Mouse (Mus musculus) heart, embryonic 16.5 days (tissue): ENCODE data around the gene Rab24. TPM values are rescaled to one million over a fixed set of nuclear protein-coding genes. Genes with fewer than 3 reads are reported as not detected.

ENCODE experiments used
- ATAC-seq: fragments of 200-750 bp; cut with Nextera tagmentation; replicated peaks from 2 replicates; pipeline ENCODE4 v1.8.0; 2017; ENCODE audit warnings: moderate number of reproducible peaks; ENCODE audit not compliant: insufficient read depth, low FRiP score; ENCODE audit errors: extremely low read depth
- H3K27ac ChIP-seq: fragments of 300-500 bp; sonication (generic); 2 replicates; pipeline ENCODE4 v1.5.1; 2014; ENCODE audit warnings: mild to moderate bottlenecking, low read length, control low read depth, moderate library complexity
- H3K27me3 ChIP-seq: fragments of 300-500 bp; sonication (generic); 2 replicates; pipeline ENCODE4 v1.6.1; 2014; ENCODE audit warnings: low read length, mixed read lengths; ENCODE audit not compliant: control insufficient read depth, insufficient read depth
- H3K36me3 ChIP-seq: fragments of 300-500 bp; sonication (generic); 2 replicates; pipeline ENCODE4 v1.6.1; 2014; ENCODE audit not compliant: control insufficient read depth, insufficient read depth
- H3K4me1 ChIP-seq: fragments of 300-500 bp; sonication (generic); 2 replicates; pipeline ENCODE4 v1.6.1; 2014; ENCODE audit warnings: low read length, mixed read lengths; ENCODE audit not compliant: control insufficient read depth, insufficient read depth
- H3K4me2 ChIP-seq: fragments of 300-500 bp; sonication (generic); 2 replicates; pipeline ENCODE4 v1.6.1; 2014; ENCODE audit warnings: low read depth, mild to moderate bottlenecking, control low read depth, low read length
- H3K4me3 ChIP-seq: fragments of 300-500 bp; sonication (generic); 2 replicates; pipeline ENCODE4 v1.5.1; 2014; ENCODE audit warnings: mild to moderate bottlenecking, control low read depth, low read length
- H3K9ac ChIP-seq: fragments of 300-500 bp; sonication (generic); 2 replicates; pipeline ENCODE4 v1.6.1; 2014; ENCODE audit warnings: low read length, control low read depth
- H3K9me3 ChIP-seq: fragments of 300-500 bp; sonication (generic); replicated peaks from 2 replicates; pipeline ENCODE4 v1.6.1; 2016; ENCODE audit warnings: low read length; ENCODE audit not compliant: control insufficient read depth
- WGBS: fragments of 180-500 bp; shearing (Covaris S2); extraction: QIAGEN DNeasy Blood & Tissue Kit; methylation state at CpG from one replicate; pipeline ENCODE4 v1.1.7; 2014; 5-methylcytosine and 5-hydroxymethylcytosine counted together
- polyA plus RNA-seq: library from polyadenylated mRNA; unstranded; fragments of >200 nt; fragmentation: Nextera tagmentation; extraction: Ambion mirVana; gene quantifications from 2 replicates; pipeline ENCODE4 v1.2.1, GENCODE M21; 2015

Rab24 gene
- polyA plus RNA-seq, 1 experiment from 2014 or later = 67.4 TPM

DNA sequence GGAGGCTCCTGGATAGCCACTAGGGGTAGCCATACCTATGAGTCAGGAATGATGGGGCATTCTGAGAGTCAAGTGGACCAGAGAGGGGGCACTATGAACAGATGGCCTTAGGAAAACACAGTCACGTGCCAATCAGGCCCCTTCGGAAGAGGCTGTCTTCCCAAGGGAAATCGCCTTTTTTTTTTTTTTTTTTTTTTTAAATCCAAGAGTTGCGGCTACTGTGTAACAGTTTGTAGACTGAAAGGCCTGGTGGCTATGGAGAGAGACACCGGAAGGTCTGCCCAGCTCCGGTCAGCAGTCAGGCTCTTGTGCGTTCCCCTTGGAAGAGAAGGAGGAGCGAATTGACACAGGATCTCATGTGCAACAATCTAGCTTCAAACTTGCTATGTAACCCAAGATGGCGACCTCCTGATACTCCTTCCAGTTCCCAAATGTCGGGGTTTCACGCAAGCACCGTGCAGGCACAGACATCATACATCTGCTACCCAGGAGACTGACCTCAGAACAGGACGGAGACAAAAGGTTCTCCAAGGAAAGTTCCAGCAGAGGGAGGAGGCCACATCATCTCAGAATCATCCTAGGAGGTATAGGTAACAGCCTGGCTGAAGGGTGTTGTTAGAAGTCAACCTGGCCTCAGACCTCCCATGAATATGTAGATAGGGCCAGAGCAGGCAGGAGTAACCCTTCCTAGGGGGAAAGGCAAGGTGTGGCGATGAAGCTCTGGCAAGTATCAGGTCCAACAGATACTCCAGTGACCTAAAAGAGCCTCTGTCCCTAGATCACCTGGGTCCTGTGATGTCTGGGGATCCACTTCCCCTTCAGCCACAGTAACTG, 9.0 kb upstream of the Rab24 start:
- Histone ChIP-seq H3K9ac (peak overlapping the region; percentile 77; the same call in 1 of the 2 replicates), H3K4me1 (peaks cover 25% of the 10 kb centered on the region), H3K4me3 (peak overlapping the region; percentile 78), H3K27me3 (no peaks in the 10 kb centered on the region), H3K9me3 (no peaks in the 10 kb centered on the region), H3K36me3 (peaks cover 6% of the 10 kb centered on the region), H3K4me2 (peak overlapping the region; percentile 66), H3K27ac (peak overlapping the region; percentile 82)
- WGBS = 44% methylated on average over 14 of the region's 14 CpGs
- ATAC-seq = no peak

DNA sequence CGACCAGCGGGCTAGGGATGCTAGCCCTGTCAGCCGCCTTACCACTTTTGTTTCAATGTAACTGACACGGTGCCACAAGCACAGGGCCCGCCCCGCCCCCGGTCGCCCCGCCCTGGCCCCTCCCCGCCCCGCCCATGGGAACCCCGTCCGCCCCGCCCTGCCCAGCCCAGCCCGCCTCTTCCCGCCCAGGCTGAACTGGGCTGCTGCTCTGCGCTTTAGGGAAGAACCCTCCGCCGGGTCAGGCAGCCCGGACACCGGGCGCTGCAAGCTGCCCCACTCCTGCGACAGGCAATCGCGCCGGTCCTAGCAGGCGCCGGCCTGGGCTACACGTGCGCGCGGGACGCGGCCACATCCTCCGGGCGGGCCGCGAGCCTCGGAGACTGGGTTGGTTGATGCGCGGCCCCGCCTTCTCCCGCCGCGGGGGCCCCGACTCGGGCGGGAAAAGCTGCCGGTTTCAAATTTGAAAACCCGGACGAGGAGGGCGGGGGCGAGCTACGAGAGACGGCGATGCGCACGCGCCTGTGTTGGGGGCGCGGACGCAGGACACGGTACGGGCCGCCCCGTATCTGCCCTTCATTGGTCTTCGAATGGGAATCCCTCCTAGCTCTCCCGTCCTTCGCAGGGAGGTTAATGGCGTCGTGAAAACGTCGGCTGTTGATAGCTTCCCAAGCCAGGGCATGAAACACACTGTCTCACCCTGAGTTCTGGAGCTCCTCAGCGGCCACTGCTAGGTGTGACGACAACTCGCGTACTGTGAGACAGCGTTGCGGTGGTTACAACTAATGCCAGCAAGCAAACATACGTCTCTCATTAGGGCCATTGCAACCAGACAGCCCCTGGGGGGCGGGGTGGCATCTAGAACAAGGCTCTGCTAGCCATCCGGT, 8.2 kb upstream of the Rab24 start, which contains the start of gene Mxd3:
Gene Mxd3 (minus strand): TSS at position 141 of the 884 bp plus-strand sequence.
- WGBS = under 1% methylated on average over 81 of the region's 82 CpGs
- Histone ChIP-seq H3K4me3 (peak within 1 kb of the TSS; percentile 78), H3K27me3 (no peaks in the 10 kb centered on the region), H3K36me3 (peaks cover 13% of the 10 kb centered on the region), H3K4me1 (peaks cover 31% of the 10 kb centered on the region), H3K9ac (peak within 1 kb of the TSS; percentile 77), H3K9me3 (no peaks in the 10 kb centered on the region), H3K4me2 (peak within 1 kb of the TSS; percentile 66), H3K27ac (peak within 1 kb of the TSS; percentile 82)
- peak; percentile 89 for ATAC-seq

DNA sequence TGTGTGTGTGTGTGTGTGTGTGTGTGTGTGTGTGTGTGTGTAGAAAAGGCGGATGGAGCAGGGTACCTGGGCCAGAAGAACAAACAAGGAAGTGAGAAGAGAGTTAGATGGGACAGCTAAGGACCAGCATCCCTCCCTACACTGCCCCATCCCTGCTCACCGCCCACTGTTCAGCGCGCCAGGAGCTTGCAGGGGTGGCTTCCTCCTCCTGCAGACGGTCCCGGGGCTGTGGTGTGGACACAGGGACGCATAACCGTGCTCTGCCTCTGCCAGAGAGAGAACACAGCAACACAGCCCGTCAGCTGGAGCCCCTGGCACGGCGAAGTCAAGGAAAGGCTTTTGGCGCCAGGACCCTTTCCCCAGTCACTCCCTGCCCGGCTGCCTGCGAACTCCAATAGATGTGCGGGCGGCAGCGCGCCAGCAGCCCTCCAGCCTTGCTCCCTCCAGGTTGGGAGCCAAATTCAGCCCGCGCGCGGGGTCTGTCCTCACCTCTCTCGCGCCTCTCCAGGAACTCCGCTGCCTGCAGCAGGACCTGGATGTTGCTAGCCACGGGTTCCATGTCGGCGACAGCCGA, 7.5 kb upstream of the Rab24 start:
- H3K36me3 ChIP-seq = peaks cover 18% of the 10 kb centered on the region
- peak overlapping the region; percentile 66 for H3K4me2 ChIP-seq
- no peaks in the 10 kb centered on the region for H3K27me3 ChIP-seq
- WGBS = under 1% methylated on average over 29 of the region's 29 CpGs
- ATAC-seq = peak; percentile 18
- no peaks in the 10 kb centered on the region for H3K9me3 ChIP-seq
- H3K27ac ChIP-seq = peak overlapping the region; percentile 67
- peak overlapping the region; percentile 78 for H3K4me3 ChIP-seq
- peak overlapping the region; percentile 74 for H3K9ac ChIP-seq
- peaks cover 31% of the 10 kb centered on the region for H3K4me1 ChIP-seq

DNA sequence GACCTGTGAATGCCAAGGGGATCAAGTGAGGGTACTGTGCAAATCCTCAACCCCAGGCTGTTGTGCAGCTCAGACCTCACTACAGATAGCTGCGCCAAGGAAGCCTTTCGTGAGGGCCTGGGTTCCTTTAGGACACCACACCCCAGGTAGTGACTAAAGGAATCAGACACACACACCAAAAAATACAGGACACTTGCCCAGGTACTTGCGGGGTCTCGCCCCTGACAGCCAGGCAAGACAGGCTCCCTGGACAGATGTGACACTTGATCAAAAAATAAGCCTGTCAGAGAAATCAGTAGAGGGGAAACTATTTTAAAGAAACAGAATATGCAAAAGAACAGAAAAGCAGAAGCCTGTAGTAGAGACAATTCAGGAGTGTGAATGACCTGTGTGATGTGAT, 6.9 kb upstream of the Rab24 start:
- peak overlapping the region; percentile 66 for H3K4me2 ChIP-seq
- no peak overlapping the region for H3K27ac ChIP-seq
- WGBS = 79% methylated on average over 4 of the region's 4 CpGs
- no peaks in the 10 kb centered on the region for H3K27me3 ChIP-seq
- H3K4me1 ChIP-seq = peaks cover 33% of the 10 kb centered on the region
- no peaks in the 10 kb centered on the region for H3K9me3 ChIP-seq
- ATAC-seq = no peak
- H3K4me3 ChIP-seq = peak overlapping the region; percentile 78
- H3K36me3 ChIP-seq = peaks cover 24% of the 10 kb centered on the region
- H3K9ac ChIP-seq = peak overlapping the region; percentile 74

DNA sequence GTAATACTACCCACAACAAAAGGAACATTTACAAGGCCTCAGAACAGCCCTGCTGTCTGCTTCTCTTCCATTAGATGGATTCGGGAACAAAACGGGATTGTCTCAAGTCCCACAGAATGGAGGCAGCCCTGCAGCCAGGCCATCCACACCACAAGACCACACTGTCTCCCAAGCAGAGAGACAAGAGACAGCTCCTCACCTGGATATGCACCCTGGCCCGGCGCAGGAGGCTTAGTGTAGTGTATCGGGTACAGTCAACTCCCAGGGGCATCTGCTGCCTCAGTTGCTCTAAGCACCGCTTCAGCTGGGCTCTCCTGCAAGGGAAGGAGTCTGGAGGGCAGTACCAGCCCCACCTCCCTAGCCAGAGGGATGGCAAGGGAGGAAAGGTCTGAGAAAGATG, 6.4 kb upstream of the Rab24 start:
- ATAC-seq = no peak
- Histone ChIP-seq H3K9me3 (no peaks in the 10 kb centered on the region), H3K27ac (no peak overlapping the region), H3K4me1 (peaks cover 38% of the 10 kb centered on the region), H3K4me3 (peak overlapping the region; percentile 78), H3K27me3 (no peaks in the 10 kb centered on the region), H3K36me3 (peaks cover 26% of the 10 kb centered on the region), H3K4me2 (peak overlapping the region; percentile 66), H3K9ac (peak overlapping the region; percentile 74)
- WGBS = 78% methylated on average over 6 of the region's 6 CpGs

DNA sequence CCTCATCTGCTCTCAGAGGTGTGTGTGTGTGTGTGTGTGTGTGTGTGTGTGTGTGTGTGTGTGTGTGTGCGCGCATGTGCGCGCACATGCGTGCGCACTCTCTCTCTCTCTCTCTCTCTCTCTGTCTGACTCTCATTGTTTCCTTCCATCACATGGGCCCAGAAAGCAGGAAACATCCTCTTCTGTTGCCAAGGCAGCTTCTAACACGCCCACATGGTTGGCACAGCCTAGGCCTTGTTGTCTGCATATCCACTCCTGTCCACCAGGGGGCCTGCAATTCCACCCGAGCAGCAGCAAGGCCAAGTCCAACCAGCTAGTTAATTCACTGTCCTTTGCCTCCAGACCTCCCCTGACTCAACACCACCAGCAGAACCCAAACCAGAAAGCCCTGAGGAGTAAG, 5.9 kb upstream of the Rab24 start:
- no peak overlapping the region for H3K9ac ChIP-seq
- peaks cover 26% of the 10 kb centered on the region for H3K36me3 ChIP-seq
- H3K27me3 ChIP-seq = no peaks in the 10 kb centered on the region
- no peak overlapping the region for H3K27ac ChIP-seq
- H3K4me1 ChIP-seq = peaks cover 43% of the 10 kb centered on the region
- peak overlapping the region; percentile 66 for H3K4me2 ChIP-seq
- no peaks in the 10 kb centered on the region for H3K9me3 ChIP-seq
- ATAC-seq = peak; percentile 12; the same call in 1 of the 2 replicates
- 55% methylated on average over 8 of the region's 8 CpGs for WGBS
- H3K4me3 ChIP-seq = peak overlapping the region; percentile 78; the same call in 1 of the 2 replicates

DNA sequence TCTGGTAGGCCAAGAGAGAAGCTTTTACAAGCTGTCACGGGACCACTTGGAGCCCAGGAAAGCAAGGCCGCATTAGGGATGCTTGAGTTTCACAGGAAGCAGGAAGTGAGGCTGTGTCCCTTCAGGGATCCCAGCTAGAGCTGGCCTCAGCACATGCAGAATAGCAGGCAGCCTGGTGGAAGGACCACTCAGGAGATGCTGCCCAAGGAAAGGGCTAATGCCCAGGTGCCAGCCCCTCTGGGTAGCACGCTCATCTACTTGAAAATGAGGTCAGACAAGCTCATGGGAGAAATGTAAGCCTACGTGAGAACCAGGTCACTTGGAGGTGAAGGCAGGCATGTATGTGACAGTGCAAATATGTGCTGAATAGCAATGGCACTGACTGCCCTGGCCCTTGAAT, 5.4 kb upstream of the Rab24 start:
- peaks cover 26% of the 10 kb centered on the region for H3K36me3 ChIP-seq
- peaks cover 45% of the 10 kb centered on the region for H3K4me1 ChIP-seq
- no peaks in the 10 kb centered on the region for H3K27me3 ChIP-seq
- H3K27ac ChIP-seq = no peak overlapping the region
- H3K4me3 ChIP-seq = no peak overlapping the region
- no peak overlapping the region for H3K9ac ChIP-seq
- no peak for ATAC-seq
- 37% methylated on average over 4 of the region's 4 CpGs for WGBS
- H3K9me3 ChIP-seq = no peaks in the 10 kb centered on the region
- no peak overlapping the region for H3K4me2 ChIP-seq

DNA sequence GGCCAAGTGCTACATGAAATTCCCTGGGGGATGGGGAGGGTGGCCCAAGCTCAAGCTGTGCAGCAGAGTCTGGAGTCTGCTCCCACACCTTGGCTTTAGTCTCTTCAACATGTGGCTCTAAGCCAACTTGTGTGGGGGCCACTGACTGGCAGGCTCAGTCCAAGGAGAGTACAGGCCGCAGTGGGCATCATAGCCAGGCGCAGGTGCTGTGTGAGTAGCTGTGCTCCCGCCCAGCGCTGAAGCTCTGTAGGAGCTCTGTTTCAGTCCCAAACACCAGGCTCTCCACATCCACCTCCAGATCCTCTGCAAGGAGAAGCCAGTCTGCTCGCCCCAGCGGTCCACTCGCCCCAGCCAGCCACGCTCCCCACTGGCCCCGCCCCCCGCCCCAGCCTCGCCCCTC, 3.9 kb upstream of the Rab24 start:
- Histone ChIP-seq H3K4me2 (no peak overlapping the region), H3K4me3 (no peak overlapping the region), H3K4me1 (peaks cover 47% of the 10 kb centered on the region), H3K9me3 (no peaks in the 10 kb centered on the region), H3K27me3 (no peaks in the 10 kb centered on the region), H3K27ac (no peak overlapping the region), H3K36me3 (peaks cover 26% of the 10 kb centered on the region), H3K9ac (no peak overlapping the region)
- no peak for ATAC-seq
- 75% methylated on average over 11 of the region's 11 CpGs for WGBS
